Mouse (Mus musculus) kidney, embryonic 16.5 days (tissue): Measurements from ENCODE around the gene Astn1. TPM values are rescaled to one million over a fixed set of nuclear protein-coding genes. Genes with fewer than 3 reads are reported as not detected.

Experiments used
- ATAC-seq: fragments of 200-750 bp; cut with Nextera tagmentation; 2 replicates; pipeline ENCODE4 v1.8.0; 2017; ENCODE audit warnings: moderate TSS enrichment; ENCODE audit not compliant: low FRiP score, low TSS enrichment
- H3K27ac ChIP-seq: fragments of 300-500 bp; sonication (generic); 2 replicates; pipeline ENCODE4 v1.5.1; 2014; ENCODE audit warnings: low read length
- H3K27me3 ChIP-seq: fragments of 300-500 bp; sonication (generic); 2 replicates; pipeline ENCODE4 v1.6.1; 2014; ENCODE audit warnings: low read length, control low read depth, mixed read lengths; ENCODE audit not compliant: insufficient read depth
- H3K36me3 ChIP-seq: fragments of 300-500 bp; sonication (generic); 2 replicates; pipeline ENCODE4 v1.6.1; 2014; ENCODE audit warnings: low read length, control low read depth, mixed read lengths; ENCODE audit not compliant: insufficient read depth
- H3K4me1 ChIP-seq: fragments of 300-500 bp; sonication (generic); 2 replicates; pipeline ENCODE4 v1.6.1; 2014; ENCODE audit warnings: low read length, control low read depth, mixed read lengths; ENCODE audit not compliant: insufficient read depth
- H3K4me2 ChIP-seq: fragments of 300-500 bp; sonication (generic); replicated peaks from 2 replicates; pipeline ENCODE4 v1.6.1; 2014; ENCODE audit warnings: low read depth, low read length
- H3K4me3 ChIP-seq: fragments of 300-500 bp; sonication (generic); 2 replicates; pipeline ENCODE4 v1.5.1; 2014; ENCODE audit warnings: mild to moderate bottlenecking, low read length
- H3K9ac ChIP-seq: fragments of 300-500 bp; sonication (generic); replicated peaks from 2 replicates; pipeline ENCODE4 v1.6.1; 2014; ENCODE audit warnings: low read length
- H3K9me3 ChIP-seq: fragments of 300-500 bp; sonication (generic); 2 replicates; pipeline ENCODE4 v1.6.1; 2016; ENCODE audit warnings: low read length, control low read depth
- WGBS: fragments of 180-500 bp; shearing (Covaris S2); extraction: QIAGEN DNeasy Blood & Tissue Kit; methylation state at CpG from one replicate; pipeline ENCODE4 v1.1.7; 2014; 5-methylcytosine and 5-hydroxymethylcytosine counted together
- polyA plus RNA-seq: library from polyadenylated mRNA; unstranded; fragments of >200 nt; fragmentation: Nextera tagmentation; extraction: Ambion mirVana; gene quantifications from 2 replicates; pipeline ENCODE4 v1.2.1, GENCODE M21; 2015

Gene Astn1
- polyA plus RNA-seq, 1 experiment from 2014 or later, result 1.0 TPM

- ATAC-seq, result no peak
- Histone ChIP-seq H3K9me3 (no peaks in the 10 kb centered on the region), H3K4me3 (no peak overlapping the region), H3K36me3 (no peaks in the 10 kb centered on the region), H3K9ac (no peak overlapping the region), H3K4me1 (no peaks in the 10 kb centered on the region), H3K4me2 (no peak overlapping the region), H3K27me3 (no peaks in the 10 kb centered on the region), H3K27ac (no peak overlapping the region)
- WGBS, result 91% methylated on average over 15 of the region's 15 CpGs
These were observed 148.6 kb downstream of the Astn1 start for GRCm38 (mm10) chr1:158510478-158511207.

GRCm38 (mm10) chr1:158512089-158512488, 150.0 kb downstream of the Astn1 start:
- H3K36me3 ChIP-seq, result no peaks in the 10 kb centered on the region
- no peaks in the 10 kb centered on the region for H3K27me3 ChIP-seq
- H3K4me3 ChIP-seq, result no peak overlapping the region
- H3K9me3 ChIP-seq, result no peaks in the 10 kb centered on the region
- no peak overlapping the region for H3K27ac ChIP-seq
- no peak overlapping the region for H3K9ac ChIP-seq
- no peak for ATAC-seq
- no peaks in the 10 kb centered on the region for H3K4me1 ChIP-seq
- no peak overlapping the region for H3K4me2 ChIP-seq

- whole genome bisulfite sequencing, result 81% methylated on average over 6 of the region's 6 CpGs
- H3K4me1 ChIP-seq, result no peaks in the 10 kb centered on the region
These were observed 150.6 kb downstream of the Astn1 start for GRCm38 (mm10) chr1:158512636-158513035.

GRCm38 (mm10) chr1:158513572-158513971, 151.5 kb downstream of the Astn1 start:
- Histone ChIP-seq H3K9me3 (no peaks in the 10 kb centered on the region), H3K36me3 (no peaks in the 10 kb centered on the region), H3K27ac (no peak overlapping the region), H3K4me3 (no peak overlapping the region), H3K27me3 (no peaks in the 10 kb centered on the region), H3K9ac (no peak overlapping the region), H3K4me2 (no peak overlapping the region), H3K4me1 (no peaks in the 10 kb centered on the region)
- WGBS, result 77% methylated on average over 13 of the region's 13 CpGs
- no peak for ATAC-seq

More at GRCm38 (mm10) chr1:158512636-158513035, 150.6 kb downstream of the Astn1 start:
- Histone ChIP-seq H3K27ac (no peak overlapping the region), H3K27me3 (no peaks in the 10 kb centered on the region), H3K9ac (no peak overlapping the region), H3K4me3 (no peak overlapping the region), H3K36me3 (no peaks in the 10 kb centered on the region), H3K4me2 (no peak overlapping the region), H3K9me3 (no peaks in the 10 kb centered on the region)
- ATAC-seq, result no peak

- 76% methylated on average over 4 of the region's 4 CpGs for WGBS
- Histone ChIP-seq H3K36me3 (no peaks in the 10 kb centered on the region), H3K4me1 (no peaks in the 10 kb centered on the region), H3K4me3 (no peak overlapping the region), H3K4me2 (no peak overlapping the region), H3K27ac (no peak overlapping the region), H3K27me3 (no peaks in the 10 kb centered on the region), H3K9me3 (no peaks in the 10 kb centered on the region), H3K9ac (no peak overlapping the region)
- no peak for ATAC-seq
These were observed 154.5 kb downstream of the Astn1 start for GRCm38 (mm10) chr1:158516558-158516957.

- WGBS, result 36% methylated on average over 3 of the region's 3 CpGs
- no peaks in the 10 kb centered on the region for H3K9me3 ChIP-seq
- no peak overlapping the region for H3K4me2 ChIP-seq
- no peaks in the 10 kb centered on the region for H3K36me3 ChIP-seq
- no peaks in the 10 kb centered on the region for H3K4me1 ChIP-seq
- no peak overlapping the region for H3K27ac ChIP-seq
- H3K4me3 ChIP-seq, result no peak overlapping the region
- H3K9ac ChIP-seq, result no peak overlapping the region
- no peaks in the 10 kb centered on the region for H3K27me3 ChIP-seq
- no peak for ATAC-seq
These were observed 174.1 kb downstream of the Astn1 start for GRCm38 (mm10) chr1:158536195-158536594.

GRCm38 (mm10) chr1:158536867-158537266, 174.8 kb downstream of the Astn1 start:
- no peaks in the 10 kb centered on the region for H3K9me3 ChIP-seq
- no peaks in the 10 kb centered on the region for H3K36me3 ChIP-seq
- H3K4me2 ChIP-seq, result no peak overlapping the region
- H3K4me3 ChIP-seq, result no peak overlapping the region
- H3K4me1 ChIP-seq, result no peaks in the 10 kb centered on the region
- no peak for ATAC-seq
- 58% methylated on average over 1 of the region's 1 CpGs for WGBS
- no peak overlapping the region for H3K27ac ChIP-seq
- no peaks in the 10 kb centered on the region for H3K27me3 ChIP-seq
- no peak overlapping the region for H3K9ac ChIP-seq

GRCm38 (mm10) chr1:158545095-158545494, 183.0 kb downstream of the Astn1 start:
- no peak overlapping the region for H3K4me2 ChIP-seq
- no peak for ATAC-seq

GRCm38 (mm10) chr1:158546513-158546912, 184.4 kb downstream of the Astn1 start:
- 37% methylated on average over 4 of the region's 4 CpGs for WGBS
- Histone ChIP-seq H3K27me3 (no peaks in the 10 kb centered on the region), H3K4me1 (no peaks in the 10 kb centered on the region), H3K36me3 (no peaks in the 10 kb centered on the region), H3K9me3 (no peaks in the 10 kb centered on the region), H3K27ac (no peak overlapping the region), H3K9ac (no peak overlapping the region), H3K4me3 (no peak overlapping the region), H3K4me2 (no peak overlapping the region)
- no peak for ATAC-seq

More at GRCm38 (mm10) chr1:158545095-158545494, 183.0 kb downstream of the Astn1 start:
- H3K27ac ChIP-seq, result no peak overlapping the region
- H3K9ac ChIP-seq, result no peak overlapping the region
- WGBS, result 85% methylated on average over 4 of the region's 4 CpGs
- no peaks in the 10 kb centered on the region for H3K27me3 ChIP-seq
- H3K36me3 ChIP-seq, result no peaks in the 10 kb centered on the region
- H3K4me3 ChIP-seq, result no peak overlapping the region
- H3K4me1 ChIP-seq, result no peaks in the 10 kb centered on the region
- no peaks in the 10 kb centered on the region for H3K9me3 ChIP-seq

GRCm38 (mm10) chr1:158547592-158548211, 185.6 kb downstream of the Astn1 start:
- Histone ChIP-seq H3K4me2 (no peak overlapping the region), H3K27ac (no peak overlapping the region), H3K4me1 (no peaks in the 10 kb centered on the region), H3K9ac (no peak overlapping the region), H3K27me3 (no peaks in the 10 kb centered on the region), H3K9me3 (no peaks in the 10 kb centered on the region), H3K36me3 (no peaks in the 10 kb centered on the region), H3K4me3 (no peak overlapping the region)
- no peak for ATAC-seq
- WGBS, result 54% methylated on average over 3 of the region's 3 CpGs
